Mouse (Mus musculus): ENCODE results near the gene Rnf34.

DNA sequence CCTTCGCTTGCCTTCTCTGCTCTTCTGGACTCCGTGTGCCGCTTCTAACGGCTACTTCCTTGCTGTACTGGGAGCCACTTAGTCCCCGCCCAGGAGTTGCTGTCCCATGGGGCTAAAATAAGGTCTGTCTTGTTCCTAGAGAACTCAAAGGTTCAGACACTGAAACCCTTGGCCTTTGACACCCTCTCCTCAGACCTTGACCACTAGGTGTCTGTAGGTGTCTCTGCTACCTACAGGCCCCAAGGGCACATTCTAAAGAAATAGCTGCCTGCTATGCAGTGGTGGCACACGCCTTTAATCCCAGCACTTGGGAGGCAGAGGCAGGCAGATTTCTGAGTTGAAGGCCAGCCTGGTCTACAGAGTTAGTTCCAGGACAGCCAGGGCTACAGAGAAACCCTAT is 66.3 kb downstream of the Rnf34 start:
- TF ChIP-seq POLR2A (IDR thresholded peaks at IDR 0.05; ENCODE audit: borderline replicate concordance, extremely low read depth, insufficient read depth, insufficient read length, poor library complexity, severe bottlenecking), result no peak
- TF ChIP-seq CTCF (IDR thresholded peaks at IDR 0.05; ENCODE audit: borderline replicate concordance, extremely low read depth, insufficient read depth, insufficient read length), result no peak

Measured in brain, embryonic 14.5 days (tissue).